Mouse (Mus musculus): ENCODE measurements around the gene Cd209c.

Gene Cd209c

GRCm38 (mm10) chr8:3954646-3955045 is at the start of gene Cd209c:
Gene Cd209c (minus strand): TSS chr8:3954746.
- DNase-seq = no peak

GRCm38 (mm10) chr8:3994219-3994618 is 39.7 kb upstream of the Cd209c start:
- DNase-seq = no peak

- DNase-seq = no peak
Observed at GRCm38 (mm10) chr8:3956037-3956436, 1.5 kb upstream of the Cd209c start.

- DNase-seq = no peak
Observed at GRCm38 (mm10) chr8:3940023-3940422, 14.5 kb downstream of the Cd209c start.

DNA sequence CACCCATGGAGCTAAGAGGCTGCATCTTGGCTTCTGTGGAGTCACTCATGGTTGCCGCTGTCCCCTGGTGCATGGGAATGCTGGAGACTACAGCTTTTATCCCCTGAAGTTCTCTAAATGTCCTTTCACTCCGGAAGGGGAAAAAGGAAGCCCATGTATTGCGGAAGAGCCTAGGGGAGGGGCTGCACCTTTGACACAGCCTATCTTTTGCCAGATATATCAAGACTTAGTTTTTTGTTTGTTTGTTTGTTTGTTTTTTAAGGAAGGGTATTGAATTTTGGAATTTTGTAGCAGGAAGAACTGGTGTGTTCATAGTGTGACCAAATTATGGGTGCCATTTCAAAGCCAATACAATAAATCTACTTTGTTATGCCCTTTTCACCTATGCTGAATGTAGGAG is 27.8 kb downstream of the Cd209c start, which contains the start of gene Cd209b:
TSS of gene Cd209b (minus strand) at position 101 of the 400 bp plus-strand sequence.
- no peak for DNase-seq

All from cerebellum, adult 9-11 months (tissue).